Mouse (Mus musculus) myocyte (in vitro differentiated cells): Measurements from ENCODE around the gene Adra2b. TPM values are rescaled to one million over a fixed set of nuclear protein-coding genes. Genes with fewer than 3 reads are reported as not detected.

Experiments
- H3K27me3 ChIP-seq: one replicate; pipeline ENCODE4 v1.6.1; 2011; ENCODE audit not compliant: control insufficient read depth, insufficient read depth, insufficient read length
- H3K36me3 ChIP-seq: one replicate; pipeline ENCODE4 v1.6.1; 2011; ENCODE audit not compliant: control insufficient read depth, insufficient read depth
- H3K4me2 ChIP-seq: one replicate; pipeline ENCODE4 v1.6.1; 2011; ENCODE audit warnings: low read depth, control low read depth
- H3K4me3 ChIP-seq: one replicate; pipeline ENCODE4 v1.5.1; 2011; ENCODE audit warnings: mild to moderate bottlenecking, control low read depth, moderate library complexity
- H3K79me2 ChIP-seq: one replicate; pipeline ENCODE4 v1.6.1; 2011; ENCODE audit not compliant: control insufficient read depth, insufficient read depth
- H3ac ChIP-seq: one replicate; pipeline ENCODE4 v1.6.1; 2011; ENCODE audit not compliant: control insufficient read depth, insufficient read length
- CEBPB ChIP-seq: IDR thresholded peaks from 2 replicates; pipeline ENCODE4 v1.6.1; 2011; ENCODE audit warnings: mild to moderate bottlenecking, moderate library complexity; ENCODE audit not compliant: poor library complexity, insufficient read depth, severe bottlenecking
- E2F4 ChIP-seq: IDR thresholded peaks from one replicate; pipeline ENCODE4 v1.6.1; 2011; ENCODE audit warnings: mild to moderate bottlenecking, control low read depth, moderate library complexity; ENCODE audit not compliant: insufficient read depth
- MAX ChIP-seq: IDR thresholded peaks from one replicate; pipeline ENCODE4 v1.6.1; 2011; ENCODE audit warnings: low read depth, mild to moderate bottlenecking, control low read depth
- MYOD1 ChIP-seq, 3 experiments: IDR thresholded peaks; one replicate each; pipeline ENCODE4 v1.6.1; 2011; ENCODE audit warnings: control low read depth in 2 of 3, low read depth in 2 of 3, mild to moderate bottlenecking in 2 of 3, moderate library complexity in 1 of 3; ENCODE audit not compliant: insufficient read length in 2 of 3, control insufficient read depth in 1 of 3
- MYOG ChIP-seq, 3 experiments: IDR thresholded peaks; one replicate each; pipeline ENCODE4 v1.6.1; 2011; ENCODE audit warnings: control low read depth in 2 of 3, low read depth in 2 of 3, mild to moderate bottlenecking in 2 of 3; ENCODE audit not compliant: insufficient read length in 2 of 3, control insufficient read depth in 1 of 3, insufficient read depth in 1 of 3
- POLR2A ChIP-seq: IDR thresholded peaks from one replicate; pipeline ENCODE4 v1.6.1; 2011; ENCODE audit warnings: low read depth, mild to moderate bottlenecking, control low read depth, moderate library complexity; ENCODE audit not compliant: insufficient read length
- POLR2AphosphoS2 ChIP-seq: IDR thresholded peaks from one replicate; pipeline ENCODE4 v1.6.1; 2011; ENCODE audit warnings: low read depth, control low read depth; ENCODE audit not compliant: insufficient read length
- REST ChIP-seq: IDR thresholded peaks from one replicate; pipeline ENCODE4 v1.6.1; 2011; ENCODE audit warnings: mild to moderate bottlenecking, control low read depth, moderate library complexity; ENCODE audit not compliant: insufficient read depth, insufficient read length
- SRF ChIP-seq: IDR thresholded peaks from one replicate; pipeline ENCODE4 v1.6.1; 2011; ENCODE audit warnings: low read depth; ENCODE audit not compliant: control insufficient read depth, insufficient read length
- TCF12 ChIP-seq: IDR thresholded peaks from one replicate; pipeline ENCODE4 v1.6.1; 2011; ENCODE audit warnings: mild to moderate bottlenecking, control low read depth; ENCODE audit not compliant: poor library complexity, insufficient read depth, severe bottlenecking
- TCF3 ChIP-seq: IDR thresholded peaks from one replicate; pipeline ENCODE4 v1.6.1; 2011; ENCODE audit warnings: low read depth, control low read depth; ENCODE audit not compliant: insufficient read length
- USF1 ChIP-seq: IDR thresholded peaks from one replicate; pipeline ENCODE4 v1.6.1; 2011; ENCODE audit warnings: low read depth, mild to moderate bottlenecking, control low read depth, moderate library complexity
- polyA plus RNA-seq: library from polyadenylated mRNA; unstranded; fragments of >200 nt; fragmentation: generic; extraction: Trizol; gene quantifications from one replicate; pipeline ENCODE4 v1.2.1, GENCODE M21; 2012; ENCODE audit warnings: missing spikeins

Adra2b gene
- polyA plus RNA-seq, 1 experiment = not detected

- H3K36me3 ChIP-seq = no peaks in the 10 kb centered on the region
- H3K27me3 ChIP-seq = no peaks in the 10 kb centered on the region
- no peaks in the 10 kb centered on the region for H3K79me2 ChIP-seq
- peak overlapping the region; percentile 85 for H3K4me2 ChIP-seq
- H3ac ChIP-seq = no peak overlapping the region
- no peak overlapping the region for H3K4me3 ChIP-seq
- TF ChIP-seq POLR2A = no peak
- TF ChIP-seq TCF12 = no peak
- TF ChIP-seq CEBPB = no peak
- no peak for TF ChIP-seq MYOD1 (IDR thresholded peaks at IDR 0.05; ENCODE audit: control insufficient read depth in 1 of 3, insufficient read length in 2 of 3, low read depth in 2 of 3)
Measured at GRCm38 (mm10) chr2:127338012-127338411, 25.0 kb upstream of the Adra2b start.

- Histone ChIP-seq H3K27me3 (no peaks in the 10 kb centered on the region), H3K4me2 (peak within 1 kb of the TSS; percentile 85), H3K4me3 (peak within 1 kb of the TSS; percentile 29), H3ac (no peak within 1 kb of the TSS), H3K36me3 (no peaks in the 10 kb centered on the region), H3K79me2 (no peaks in the 10 kb centered on the region)
- TF ChIP-seq CEBPB = no peak
- TF ChIP-seq POLR2A = no peak
- no peak for TF ChIP-seq USF1
- TF ChIP-seq TCF3 = no peak
- no peak for TF ChIP-seq MYOD1 (IDR thresholded peaks at IDR 0.05; ENCODE audit: control insufficient read depth in 1 of 3, insufficient read length in 2 of 3, low read depth in 2 of 3)
- TF ChIP-seq MAX = no peak
- TF ChIP-seq REST = no peak
- TF ChIP-seq MYOG (IDR thresholded peaks at IDR 0.05; ENCODE audit: control insufficient read depth in 1 of 3, insufficient read depth in 1 of 3, insufficient read length in 2 of 3, low read depth in 2 of 3) = no peak
- TF ChIP-seq POLR2AphosphoS2 = no peak
- no peak for TF ChIP-seq SRF
- no peak for TF ChIP-seq E2F4
- no peak for TF ChIP-seq TCF12
Measured at GRCm38 (mm10) chr2:127338416-127338815, 24.6 kb upstream of the Adra2b start, which contains the start of gene Astl. Gene Astl, plus strand, starts transcription at chr2:127338639.

GRCm38 (mm10) chr2:127338833-127339232, 24.2 kb upstream of the Adra2b start:
- H3K4me2 ChIP-seq = no peak overlapping the region
- H3K27me3 ChIP-seq = no peaks in the 10 kb centered on the region
- TF ChIP-seq MAX = no peak
- no peak for TF ChIP-seq POLR2A
- TF ChIP-seq USF1 = no peak
- no peak for TF ChIP-seq TCF12
- TF ChIP-seq POLR2AphosphoS2 = no peak
- TF ChIP-seq MYOG (IDR thresholded peaks at IDR 0.05; ENCODE audit: control insufficient read depth in 1 of 3, insufficient read depth in 1 of 3, insufficient read length in 2 of 3, low read depth in 2 of 3) = peak in 1 of 3 experiments; percentile 43
- no peak for TF ChIP-seq CEBPB
- TF ChIP-seq TCF3 = no peak
- no peak for TF ChIP-seq REST
- peak in 2 of 3 experiments; percentile 7 to 64 for TF ChIP-seq MYOD1 (IDR thresholded peaks at IDR 0.05; ENCODE audit: control insufficient read depth in 1 of 3, insufficient read length in 2 of 3, low read depth in 2 of 3)
- no peak for TF ChIP-seq E2F4
- H3ac ChIP-seq = no peak overlapping the region
- H3K79me2 ChIP-seq = no peaks in the 10 kb centered on the region
- no peaks in the 10 kb centered on the region for H3K36me3 ChIP-seq
- H3K4me3 ChIP-seq = no peak overlapping the region

GRCm38 (mm10) chr2:127339262-127339661, 23.7 kb upstream of the Adra2b start:
- Histone ChIP-seq H3K4me3 (no peak overlapping the region), H3K36me3 (no peaks in the 10 kb centered on the region), H3K27me3 (peaks cover under 1% of the 10 kb centered on the region), H3K79me2 (no peaks in the 10 kb centered on the region), H3K4me2 (no peak overlapping the region), H3ac (no peak overlapping the region)
- no peak for TF ChIP-seq SRF
- TF ChIP-seq TCF3 = no peak
- TF ChIP-seq MYOD1 (IDR thresholded peaks at IDR 0.05; ENCODE audit: control insufficient read depth in 1 of 3, insufficient read length in 2 of 3, low read depth in 2 of 3) = no peak
- no peak for TF ChIP-seq MAX
- TF ChIP-seq POLR2AphosphoS2 = no peak
- no peak for TF ChIP-seq E2F4
- TF ChIP-seq USF1 = no peak
- no peak for TF ChIP-seq REST
- no peak for TF ChIP-seq TCF12
- TF ChIP-seq MYOG (IDR thresholded peaks at IDR 0.05; ENCODE audit: control insufficient read depth in 1 of 3, insufficient read depth in 1 of 3, insufficient read length in 2 of 3, low read depth in 2 of 3) = no peak
- TF ChIP-seq POLR2A = no peak

- H3K27me3 ChIP-seq = peaks cover 6% of the 10 kb centered on the region
- TF ChIP-seq TCF3 (no peak), POLR2AphosphoS2 (no peak), REST (no peak), CEBPB (no peak), TCF12 (no peak), MYOD1 (IDR thresholded peaks at IDR 0.05; ENCODE audit: control insufficient read depth in 1 of 3, insufficient read length in 2 of 3, low read depth in 2 of 3) (no peak), MAX (no peak), SRF (no peak), E2F4 (no peak), MYOG (IDR thresholded peaks at IDR 0.05; ENCODE audit: control insufficient read depth in 1 of 3, insufficient read depth in 1 of 3, insufficient read length in 2 of 3, low read depth in 2 of 3) (no peak), USF1 (no peak), POLR2A (no peak)
- H3K4me2 ChIP-seq = no peak overlapping the region
- H3K36me3 ChIP-seq = no peaks in the 10 kb centered on the region
- no peak overlapping the region for H3ac ChIP-seq
- H3K4me3 ChIP-seq = no peak overlapping the region
- H3K79me2 ChIP-seq = no peaks in the 10 kb centered on the region
Measured at GRCm38 (mm10) chr2:127341159-127341558, 21.8 kb upstream of the Adra2b start.
